Mouse (Mus musculus): Measurements from ENCODE around the gene Coro1b. TPM values are rescaled to one million over a fixed set of nuclear protein-coding genes. Genes with fewer than 3 reads are reported as not detected.

Gene Coro1b
- polyA plus RNA-seq, 1 experiment from 2014 or later: 105 TPM

DNA sequence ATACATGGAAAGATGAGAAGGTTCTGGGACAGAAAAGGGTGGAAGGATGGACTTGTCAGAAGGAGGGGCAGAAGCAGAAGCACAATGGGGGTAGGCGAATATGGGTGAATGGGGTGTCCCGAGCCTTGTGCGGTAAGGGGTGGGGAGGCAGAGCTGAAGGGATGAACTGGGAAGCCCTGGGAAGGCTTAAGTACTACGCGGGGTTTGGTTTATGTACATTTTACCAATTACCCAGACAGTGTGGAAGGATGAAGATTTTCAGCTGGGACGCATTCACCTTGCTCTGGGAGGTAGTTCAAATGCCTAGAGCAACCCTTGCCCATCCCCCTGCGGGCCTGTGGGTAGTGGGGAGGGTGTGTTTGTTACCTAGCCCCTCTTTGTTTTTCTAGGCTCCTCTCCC, 53.7 kb downstream of the Coro1b start:
- peak overlapping the region; percentile 66 for H3K9ac ChIP-seq (replicated peaks; ENCODE audit: low read length)
- no peak overlapping the region for H3K27ac ChIP-seq (replicated peaks; ENCODE audit: low read depth, low read length)
- peaks cover 19% of the 10 kb centered on the region for H3K4me1 ChIP-seq (ENCODE audit: control insufficient read depth, insufficient read depth, low read length)
- H3K36me3 ChIP-seq (ENCODE audit: control insufficient read depth, insufficient read depth, low read length): peaks cover 9% of the 10 kb centered on the region
- peak overlapping the region; percentile 57 for H3K4me3 ChIP-seq (replicated peaks; ENCODE audit: low read depth, low read length)
- DNase-seq (no peak), ATAC-seq (ENCODE audit: low FRiP score, low TSS enrichment) (no peak)
- no peaks in the 10 kb centered on the region for H3K9me3 ChIP-seq (ENCODE audit: control insufficient read depth, low read length)
- peak overlapping the region; percentile 87 for H3K4me2 ChIP-seq (ENCODE audit: low read length)
- 33% methylated on average over 7 of the region's 7 CpGs for WGBS
- H3K27me3 ChIP-seq (ENCODE audit: control insufficient read depth, insufficient read depth, low read length): no peaks in the 10 kb centered on the region

- no peak for DNase-seq
Observed at GRCm38 (mm10) chr19:4203148-4203547, 54.7 kb downstream of the Coro1b start.

More at GRCm38 (mm10) chr19:4203148-4203547, 54.7 kb downstream of the Coro1b start:
- Histone ChIP-seq H3K4me1 (ENCODE audit: control insufficient read depth, insufficient read depth, low read length) (peaks cover 19% of the 10 kb centered on the region), H3K36me3 (ENCODE audit: control insufficient read depth, insufficient read depth, low read length) (0 out of 2 replicates have a peak, but pooled peaks cover 4% of the 10 kb centered on the region), H3K27me3 (ENCODE audit: control insufficient read depth, insufficient read depth, low read length) (no peaks in the 10 kb centered on the region), H3K4me2 (ENCODE audit: low read length) (no peak overlapping the region), H3K4me3 (replicated peaks; ENCODE audit: low read depth, low read length) (no peak overlapping the region), H3K9ac (replicated peaks; ENCODE audit: low read length) (no peak overlapping the region), H3K9me3 (ENCODE audit: control insufficient read depth, low read length) (no peaks in the 10 kb centered on the region), H3K27ac (replicated peaks; ENCODE audit: low read depth, low read length) (no peak overlapping the region)
- WGBS: 73% methylated on average over 3 of the region's 3 CpGs
- ATAC-seq (ENCODE audit: low FRiP score, low TSS enrichment): no peak

Other genes starting within 250 kb of the Coro1b start
- 7.4 and 11.0 TPM in 2 replicates for gene Tcirg1, start 241.5 kb upstream of the Coro1b start, polyA plus RNA-seq (2014; fragmentation: Nextera tagmentation; extraction: Ambion mirVana)
- 261 and 304 TPM in 2 replicates for gene Ndufs8, start 235.8 kb upstream of the Coro1b start, polyA plus RNA-seq (2014; fragmentation: Nextera tagmentation; extraction: Ambion mirVana)
- gene Aldh3b1, start 218.8 kb upstream of the Coro1b start, polyA plus RNA-seq (2014; fragmentation: Nextera tagmentation; extraction: Ambion mirVana): 0.84 and 1.1 TPM in 2 replicates
- 3.7 and 13.4 TPM in 2 replicates for gene Unc93b1, start 213.4 kb upstream of the Coro1b start, polyA plus RNA-seq (2014; fragmentation: Nextera tagmentation; extraction: Ambion mirVana)
- gene Aldh3b3, start 190.0 kb upstream of the Coro1b start, polyA plus RNA-seq (2014; fragmentation: Nextera tagmentation; extraction: Ambion mirVana): not detected in 2 replicates
- 0.16 and 0.32 TPM in 2 replicates for gene Aldh3b2, start 176.3 kb upstream of the Coro1b start, polyA plus RNA-seq (2014; fragmentation: Nextera tagmentation; extraction: Ambion mirVana)
- 0.96 and 2.2 TPM in 2 replicates for gene Acy3, start 162.0 kb upstream of the Coro1b start, polyA plus RNA-seq (2014; fragmentation: Nextera tagmentation; extraction: Ambion mirVana)
- gene Tbx10, start 155.9 kb upstream of the Coro1b start, polyA plus RNA-seq (2014; fragmentation: Nextera tagmentation; extraction: Ambion mirVana): not detected in 2 replicates
- 26.8 and 30.3 TPM in 2 replicates for gene Nudt8, start 148.0 kb upstream of the Coro1b start, polyA plus RNA-seq (2014; fragmentation: Nextera tagmentation; extraction: Ambion mirVana)
- gene Gm49405, start 148.0 kb upstream of the Coro1b start, polyA plus RNA-seq (2014; fragmentation: Nextera tagmentation; extraction: Ambion mirVana): 3.3 and 3.9 TPM in 2 replicates
- gene Doc2g, start 145.3 kb upstream of the Coro1b start, polyA plus RNA-seq (2014; fragmentation: Nextera tagmentation; extraction: Ambion mirVana): 5.7 and 7.1 TPM in 2 replicates
- 223 and 231 TPM in 2 replicates for gene Ndufv1, start 135.8 kb upstream of the Coro1b start, polyA plus RNA-seq (2014; fragmentation: Nextera tagmentation; extraction: Ambion mirVana)
- gene Gstp1, start 110.6 kb upstream of the Coro1b start, polyA plus RNA-seq (2014; fragmentation: Nextera tagmentation; extraction: Ambion mirVana): 397 and 514 TPM in 2 replicates
- 1.9 TPM in 1 of 2 replicates, not detected in the other for gene Gstp2, start 102.6 kb upstream of the Coro1b start, polyA plus RNA-seq (2014; fragmentation: Nextera tagmentation; extraction: Ambion mirVana)
- gene Gstp3, start 89.0 kb upstream of the Coro1b start, polyA plus RNA-seq (2014; fragmentation: Nextera tagmentation; extraction: Ambion mirVana): not detected in 2 replicates
- not detected in 2 replicates for gene Cabp2, start 67.0 kb upstream of the Coro1b start, polyA plus RNA-seq (2014; fragmentation: Nextera tagmentation; extraction: Ambion mirVana)
- 83.4 and 87.0 TPM in 2 replicates for gene Cdk2ap2, start 51.4 kb upstream of the Coro1b start, polyA plus RNA-seq (2014; fragmentation: Nextera tagmentation; extraction: Ambion mirVana)
- gene Pitpnm1, start 48.6 kb upstream of the Coro1b start, polyA plus RNA-seq (2014; fragmentation: Nextera tagmentation; extraction: Ambion mirVana): 72.8 and 89.0 TPM in 2 replicates
- gene Aip, start 22.8 kb upstream of the Coro1b start, polyA plus RNA-seq (2014; fragmentation: Nextera tagmentation; extraction: Ambion mirVana): 84.3 and 98.0 TPM in 2 replicates
- not detected in 2 replicates for gene Gpr152, start 8.8 kb upstream of the Coro1b start, polyA plus RNA-seq (2014; fragmentation: Nextera tagmentation; extraction: Ambion mirVana)
- gene Cabp4, start 4.6 kb upstream of the Coro1b start, polyA plus RNA-seq (2014; fragmentation: Nextera tagmentation; extraction: Ambion mirVana): 0.14 and 0.15 TPM in 2 replicates
- 0.55 and 0.64 TPM in 2 replicates for gene Ptprcap, start 5.0 kb downstream of the Coro1b start, polyA plus RNA-seq (2014; fragmentation: Nextera tagmentation; extraction: Ambion mirVana)
- gene Rps6kb2, start 14.7 kb downstream of the Coro1b start, polyA plus RNA-seq (2014; fragmentation: Nextera tagmentation; extraction: Ambion mirVana): 37.3 and 42.2 TPM in 2 replicates
- gene Carns1, start 26.9 kb downstream of the Coro1b start, polyA plus RNA-seq (2014; fragmentation: Nextera tagmentation; extraction: Ambion mirVana): 3.9 and 6.0 TPM in 2 replicates
- 0.54 and 0.94 TPM in 2 replicates for gene Tbc1d10c, start 42.7 kb downstream of the Coro1b start, polyA plus RNA-seq (2014; fragmentation: Nextera tagmentation; extraction: Ambion mirVana)
- gene Ppp1ca, start 43.4 kb downstream of the Coro1b start, polyA plus RNA-seq (2014; fragmentation: Nextera tagmentation; extraction: Ambion mirVana): 591 and 597 TPM in 2 replicates
- gene Rad9a, start 53.0 kb downstream of the Coro1b start, polyA plus RNA-seq (2014; fragmentation: Nextera tagmentation; extraction: Ambion mirVana): 20.3 and 22.7 TPM in 2 replicates
- 0.08 and 0.46 TPM in 2 replicates for gene Clcf1, start 65.6 kb downstream of the Coro1b start, polyA plus RNA-seq (2014; fragmentation: Nextera tagmentation; extraction: Ambion mirVana)
- not detected in 2 replicates for gene AC109138.7, start 65.7 kb downstream of the Coro1b start, polyA plus RNA-seq (2014; fragmentation: Nextera tagmentation; extraction: Ambion mirVana)
- 18.5 and 19.1 TPM in 2 replicates for gene Pold4, start 83.3 kb downstream of the Coro1b start, polyA plus RNA-seq (2014; fragmentation: Nextera tagmentation; extraction: Ambion mirVana)
- gene Ssh3, start 120.6 kb downstream of the Coro1b start, polyA plus RNA-seq (2014; fragmentation: Nextera tagmentation; extraction: Ambion mirVana): 8.8 and 12.8 TPM in 2 replicates
- 34.5 and 39.3 TPM in 2 replicates for gene Ankrd13d, start 134.5 kb downstream of the Coro1b start, polyA plus RNA-seq (2014; fragmentation: Nextera tagmentation; extraction: Ambion mirVana)
- gene Grk2, start 157.6 kb downstream of the Coro1b start, polyA plus RNA-seq (2014; fragmentation: Nextera tagmentation; extraction: Ambion mirVana): 29.0 and 30.0 TPM in 2 replicates
- 29.2 and 43.9 TPM in 2 replicates for gene Kdm2a, start 249.7 kb downstream of the Coro1b start, polyA plus RNA-seq (2014; fragmentation: Nextera tagmentation; extraction: Ambion mirVana)

All from midbrain, embryonic 14.5 days (tissue).